Mouse (Mus musculus) C2C12 (cell line): ENCODE results near the gene Sema3f. TPM values are rescaled to one million over a fixed set of nuclear protein-coding genes. Genes with fewer than 3 reads are reported as not detected.
"Not testable (repeated sequence)": the region's sequence is repeated elsewhere in the genome, so short reads cannot be mapped to it uniquely, and the experiment has no call there.

Experiments
- H3K27me3 ChIP-seq: one replicate; pipeline ENCODE4 v1.6.1; 2011; ENCODE audit not compliant: control insufficient read depth, insufficient read depth, insufficient read length
- H3K36me3 ChIP-seq: one replicate; pipeline ENCODE4 v1.6.1; 2011; ENCODE audit not compliant: control insufficient read depth, insufficient read depth
- H3K4me3 ChIP-seq: one replicate; pipeline ENCODE4 v1.5.1; 2011; ENCODE audit warnings: mild to moderate bottlenecking, control low read depth; ENCODE audit not compliant: poor library complexity, insufficient read depth, severe bottlenecking
- H3K79me2 ChIP-seq: one replicate; pipeline ENCODE4 v1.6.1; 2011; ENCODE audit not compliant: control insufficient read depth, insufficient read depth
- H3K79me3 ChIP-seq: one replicate; pipeline ENCODE4 v1.6.1; 2011; ENCODE audit warnings: low read depth, control low read depth
- H3ac ChIP-seq: one replicate; pipeline ENCODE3; 2011; ENCODE audit warnings: low read depth; ENCODE audit not compliant: control insufficient read depth, insufficient read length
- CEBPB ChIP-seq: IDR thresholded peaks from one replicate; pipeline ENCODE4 v1.6.1; 2011; ENCODE audit warnings: low read depth, mild to moderate bottlenecking, control low read depth, moderate library complexity
- CTCF ChIP-seq: IDR thresholded peaks from one replicate; pipeline ENCODE4 v1.5.1; 2011; ENCODE audit not compliant: control insufficient read depth, insufficient read depth, insufficient read length
- FOSL1 ChIP-seq: IDR thresholded peaks from one replicate; pipeline ENCODE4 v1.8.0; 2011; ENCODE audit warnings: mild to moderate bottlenecking, low read length; ENCODE audit not compliant: poor library complexity, insufficient read depth, severe bottlenecking
- MAX ChIP-seq: IDR thresholded peaks from one replicate; pipeline ENCODE4 v1.6.1; 2011; ENCODE audit warnings: mild to moderate bottlenecking, control low read depth
- MYOD1 ChIP-seq: IDR thresholded peaks from one replicate; pipeline ENCODE4 v1.6.1; 2011; ENCODE audit warnings: low read depth; ENCODE audit not compliant: control insufficient read depth, insufficient read length
- MYOG ChIP-seq: IDR thresholded peaks from one replicate; pipeline ENCODE4 v1.6.1; 2011; ENCODE audit not compliant: control insufficient read depth, insufficient read length; ENCODE audit errors: extremely low read depth
- USF1 ChIP-seq: IDR thresholded peaks from one replicate; pipeline ENCODE4 v1.6.1; 2011; ENCODE audit warnings: low read depth, mild to moderate bottlenecking, control low read depth, moderate library complexity
- polyA plus RNA-seq: library from polyadenylated mRNA; unstranded; fragments of >200 nt; fragmentation: generic; extraction: Trizol; gene quantifications from one replicate; pipeline ENCODE4 v1.2.1, GENCODE M21; 2012; ENCODE audit warnings: missing spikeins

Sema3f gene
- polyA plus RNA-seq, 1 experiment, result 0.36 TPM

- Histone ChIP-seq H3K79me2 (no peaks in the 10 kb centered on the region), H3K27me3 (peaks cover 62% of the 10 kb centered on the region), H3K79me3 (no peaks in the 10 kb centered on the region), H3K36me3 (no peaks in the 10 kb centered on the region), H3ac (no peak within 1 kb of the TSS), H3K4me3 (no peak within 1 kb of the TSS)
- TF ChIP-seq MYOG (no peak), MAX (no peak), USF1 (no peak), CTCF (no peak), MYOD1 (no peak), FOSL1 (no peak), CEBPB (no peak)
Measured at GRCm38 (mm10) chr9:107679501-107679900, 30.8 kb downstream of the Sema3f start, which contains the start of gene Gnat1. Gnat1 (minus strand) TSS chr9:107679712.

GRCm38 (mm10) chr9:107678861-107679260 is 31.4 kb downstream of the Sema3f start:
- TF ChIP-seq MAX (no peak), FOSL1 (no peak), CTCF (no peak), USF1 (no peak), CEBPB (no peak), MYOD1 (no peak), MYOG (no peak)
- no peak overlapping the region for H3K4me3 ChIP-seq

GRCm38 (mm10) chr9:107677819-107678526 is 32.3 kb downstream of the Sema3f start:
- H3ac ChIP-seq, H3K36me3 ChIP-seq, H3K4me3 ChIP-seq, H3K79me2 ChIP-seq, H3K79me3 ChIP-seq: not testable (repeated sequence)
- H3K27me3 ChIP-seq, result peaks cover 61% of the 10 kb centered on the region

More at GRCm38 (mm10) chr9:107678861-107679260, 31.4 kb downstream of the Sema3f start:
- Histone ChIP-seq H3ac (no peak overlapping the region), H3K27me3 (peaks cover 61% of the 10 kb centered on the region), H3K79me2 (no peaks in the 10 kb centered on the region), H3K36me3 (no peaks in the 10 kb centered on the region), H3K79me3 (no peaks in the 10 kb centered on the region)

- H3K79me2 ChIP-seq, result no peaks in the 10 kb centered on the region
- no peaks in the 10 kb centered on the region for H3K79me3 ChIP-seq
- TF ChIP-seq MYOG (no peak), MAX (no peak), USF1 (no peak), FOSL1 (no peak), MYOD1 (no peak), CEBPB (no peak), CTCF (no peak)
- H3K27me3 ChIP-seq, result peaks cover 56% of the 10 kb centered on the region
- H3ac ChIP-seq, result no peak overlapping the region
- no peak overlapping the region for H3K4me3 ChIP-seq
- H3K36me3 ChIP-seq, result no peaks in the 10 kb centered on the region
Measured at GRCm38 (mm10) chr9:107677091-107677784, 33.0 kb downstream of the Sema3f start.

GRCm38 (mm10) chr9:107676302-107676701 is 34.0 kb downstream of the Sema3f start:
- Histone ChIP-seq H3K79me2 (no peaks in the 10 kb centered on the region), H3K4me3 (no peak overlapping the region), H3K79me3 (no peaks in the 10 kb centered on the region), H3ac (peak overlapping the region; percentile 33), H3K27me3 (peaks cover 50% of the 10 kb centered on the region), H3K36me3 (no peaks in the 10 kb centered on the region)
- TF ChIP-seq MYOD1 (no peak), USF1 (no peak), MYOG (no peak), MAX (no peak), CTCF (no peak), FOSL1 (no peak), CEBPB (no peak)

GRCm38 (mm10) chr9:107675671-107676301 is 34.5 kb downstream of the Sema3f start:
- Histone ChIP-seq H3K27me3 (peaks cover 47% of the 10 kb centered on the region), H3K4me3 (no peak overlapping the region), H3ac (peak overlapping the region; percentile 33), H3K79me3 (no peaks in the 10 kb centered on the region), H3K79me2 (no peaks in the 10 kb centered on the region), H3K36me3 (no peaks in the 10 kb centered on the region)
- TF ChIP-seq MYOG, result no peak
- no peak for TF ChIP-seq FOSL1
- no peak for TF ChIP-seq MYOD1
- TF ChIP-seq CTCF, result peak; percentile 90
- TF ChIP-seq CEBPB, result no peak
- peak; percentile 90 for TF ChIP-seq MAX
- no peak for TF ChIP-seq USF1
